Mouse (Mus musculus): ENCODE measurements at regions not wholly inside any gene's neighbourhood (a gene's known extent, or its start where the extent isn't known, plus 50 kb on each side); places are given as distances from the start of the nearest gene placed in this dataset.
"Not testable (repeated sequence)": the region's sequence is repeated elsewhere in the genome, so short reads cannot be mapped to it uniquely, and the experiment has no call there.

DNA sequence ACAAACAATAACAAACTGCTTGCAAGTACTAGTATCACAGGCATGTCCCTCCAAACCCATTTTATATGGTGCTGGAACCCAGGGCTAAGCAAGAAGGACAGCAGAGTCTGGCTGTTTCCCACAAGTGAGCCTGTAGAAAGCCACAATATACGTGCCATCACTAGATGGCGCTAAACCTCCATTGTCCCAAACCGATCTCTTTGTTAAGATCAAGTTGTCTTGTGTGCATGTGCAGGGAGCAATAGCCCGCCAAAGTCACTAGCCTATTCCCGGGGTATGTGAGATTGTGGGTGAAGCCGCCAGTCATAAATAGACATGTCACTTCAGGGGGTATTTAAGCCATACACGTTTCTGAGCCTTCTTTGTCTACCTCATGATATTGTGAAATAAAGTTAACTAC is 145.4 kb upstream of the Asap2 start:
- intact Hi-C loops (cut with DNase I); H3K4me1 ChIP-seq (ENCODE audit: control insufficient read depth, insufficient read depth, low read length); H3K9ac ChIP-seq (ENCODE audit: low read depth, low read length); H3K27me3 ChIP-seq (ENCODE audit: control insufficient read depth, insufficient read depth, low read length); H3K27ac ChIP-seq; H3K79me2 ChIP-seq (replicated peaks; ENCODE audit: control insufficient read depth, insufficient read depth, low read length); H3K4me3 ChIP-seq; H3K36me3 ChIP-seq (ENCODE audit: control insufficient read depth, insufficient read depth, low read length): not testable (repeated sequence)
- WGBS = 52% methylated on average over 7 of the region's 7 CpGs
- peak; percentile 4 to 28 for DNase-seq
- peak; percentile 65 for TF ChIP-seq CTCF (IDR thresholded peaks at IDR 0.05)

- no peak for TF ChIP-seq POLR2A (IDR thresholded peaks at IDR 0.05; ENCODE audit: insufficient read depth, low read depth, low read length)
- no peak for TF ChIP-seq EP300 (IDR thresholded peaks at IDR 0.05; ENCODE audit: insufficient read depth, low read depth, low read length)
- TF ChIP-seq CTCF (IDR thresholded peaks at IDR 0.05) = no peak
- Histone ChIP-seq H3K9ac (ENCODE audit: low read depth, low read length) (no peak overlapping the region), H3K27ac (no peak overlapping the region), H3K36me3 (ENCODE audit: control insufficient read depth, insufficient read depth, low read length) (no peaks in the 10 kb centered on the region), H3K4me1 (ENCODE audit: control insufficient read depth, insufficient read depth, low read length) (no peaks in the 10 kb centered on the region), H3K27me3 (ENCODE audit: control insufficient read depth, insufficient read depth, low read length) (no peaks in the 10 kb centered on the region), H3K4me3 (no peak overlapping the region), H3K79me2 (replicated peaks; ENCODE audit: control insufficient read depth, insufficient read depth, low read length) (no peaks in the 10 kb centered on the region)
- 46% methylated on average over 17 of the region's 17 CpGs for WGBS
- intact Hi-C loops (cut with DNase I) = no loop called here
- no peak for DNase-seq
Observed at GRCm38 (mm10) chr12:20845297-20845696, 145.0 kb upstream of the Asap2 start.

GRCm38 (mm10) chr12:20884104-20884503 is 106.2 kb upstream of the Asap2 start:
- WGBS = 65% methylated on average over 6 of the region's 6 CpGs
- H3K27me3 ChIP-seq (ENCODE audit: control insufficient read depth, insufficient read depth, low read length); H3K4me3 ChIP-seq; DNase-seq; intact Hi-C loops (cut with DNase I); H3K4me1 ChIP-seq (ENCODE audit: control insufficient read depth, insufficient read depth, low read length); H3K36me3 ChIP-seq (ENCODE audit: control insufficient read depth, insufficient read depth, low read length); H3K9ac ChIP-seq (ENCODE audit: low read depth, low read length); H3K27ac ChIP-seq; H3K79me2 ChIP-seq (replicated peaks; ENCODE audit: control insufficient read depth, insufficient read depth, low read length): not testable (repeated sequence)
- TF ChIP-seq CTCF (IDR thresholded peaks at IDR 0.05) = peak; percentile 15; the same call in 1 of the 2 replicates

- H3K4me1 ChIP-seq (ENCODE audit: control insufficient read depth, insufficient read depth, low read length); H3K79me2 ChIP-seq (replicated peaks; ENCODE audit: control insufficient read depth, insufficient read depth, low read length); intact Hi-C loops (cut with DNase I); H3K27me3 ChIP-seq (ENCODE audit: control insufficient read depth, insufficient read depth, low read length); H3K36me3 ChIP-seq (ENCODE audit: control insufficient read depth, insufficient read depth, low read length): not testable (repeated sequence)
- TF ChIP-seq POLR2A (IDR thresholded peaks at IDR 0.05; ENCODE audit: insufficient read depth, low read depth, low read length) (peak; percentile 57; the same call in 1 of the 2 replicates), CTCF (IDR thresholded peaks at IDR 0.05) (0 out of 2 replicates have a peak, but pooled peaks have one; percentile 5)
- peak overlapping the region; percentile 70 for H3K27ac ChIP-seq
- DNase-seq = peak; percentile 81 to 82
- peak overlapping the region; percentile 68 for H3K4me3 ChIP-seq
- WGBS = 2% methylated on average over 86 of the region's 87 CpGs
- H3K9ac ChIP-seq (ENCODE audit: low read depth, low read length) = peak overlapping the region; percentile 78
Observed at GRCm38 (mm10) chr12:20920653-20921397, 69.4 kb upstream of the Asap2 start.

DNA sequence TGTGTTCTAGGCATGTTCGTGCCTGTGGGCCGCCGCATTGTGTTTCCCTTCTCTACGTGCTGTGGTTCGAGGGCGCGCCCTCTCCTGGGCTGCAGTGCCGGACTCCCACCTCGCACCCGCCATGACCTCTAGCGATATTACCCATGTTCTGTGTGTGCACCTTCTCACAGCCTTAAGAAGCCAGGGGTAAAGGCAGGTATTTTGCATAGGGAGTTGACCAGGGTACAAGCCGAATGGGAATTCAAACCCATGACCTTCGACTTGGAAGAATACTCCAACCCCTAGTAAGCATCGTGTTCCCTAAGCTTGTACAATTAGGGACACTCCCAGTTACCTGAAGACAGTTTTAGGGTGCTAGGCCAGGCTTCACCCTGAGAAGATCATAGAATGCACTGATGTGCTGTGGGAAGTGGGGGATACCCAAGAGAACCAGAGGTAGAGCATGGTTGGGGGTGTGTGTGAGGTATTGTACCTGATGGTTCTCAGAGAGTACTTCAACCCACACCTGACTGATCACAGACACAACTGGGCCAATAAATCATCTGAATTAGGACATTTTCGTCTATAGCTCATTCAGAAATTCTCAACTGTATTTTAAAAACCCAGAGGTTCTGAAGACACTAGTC is 68.7 kb upstream of the Asap2 start:
- 12% methylated on average over 15 of the region's 15 CpGs for WGBS
- peak overlapping the region; percentile 70 for H3K9ac ChIP-seq (ENCODE audit: low read depth, low read length)
- H3K36me3 ChIP-seq (ENCODE audit: control insufficient read depth, insufficient read depth, low read length); H3K79me2 ChIP-seq (replicated peaks; ENCODE audit: control insufficient read depth, insufficient read depth, low read length); H3K27ac ChIP-seq; H3K27me3 ChIP-seq (ENCODE audit: control insufficient read depth, insufficient read depth, low read length); intact Hi-C loops (cut with DNase I); DNase-seq; H3K4me1 ChIP-seq (ENCODE audit: control insufficient read depth, insufficient read depth, low read length): not testable (repeated sequence)
- H3K4me3 ChIP-seq = peak overlapping the region; percentile 68

- H3K79me2 ChIP-seq (replicated peaks; ENCODE audit: control insufficient read depth, insufficient read depth, low read length); intact Hi-C loops (cut with DNase I); H3K4me1 ChIP-seq (ENCODE audit: control insufficient read depth, insufficient read depth, low read length); H3K36me3 ChIP-seq (ENCODE audit: control insufficient read depth, insufficient read depth, low read length); H3K9ac ChIP-seq (ENCODE audit: low read depth, low read length); H3K4me3 ChIP-seq; H3K27ac ChIP-seq; H3K27me3 ChIP-seq (ENCODE audit: control insufficient read depth, insufficient read depth, low read length): not testable (repeated sequence)
- WGBS = 25% methylated on average over 3 of the region's 3 CpGs
- peak; percentile 66 for TF ChIP-seq CTCF (IDR thresholded peaks at IDR 0.05)
- peak; percentile 5 to 36 for DNase-seq
Observed at GRCm38 (mm10) chr12:20928966-20929365, 61.3 kb upstream of the Asap2 start.

All from heart, adult 2 months (tissue).